Mouse (Mus musculus): Measurements from ENCODE around the gene Cse1l.

The Cse1l gene

DNA sequence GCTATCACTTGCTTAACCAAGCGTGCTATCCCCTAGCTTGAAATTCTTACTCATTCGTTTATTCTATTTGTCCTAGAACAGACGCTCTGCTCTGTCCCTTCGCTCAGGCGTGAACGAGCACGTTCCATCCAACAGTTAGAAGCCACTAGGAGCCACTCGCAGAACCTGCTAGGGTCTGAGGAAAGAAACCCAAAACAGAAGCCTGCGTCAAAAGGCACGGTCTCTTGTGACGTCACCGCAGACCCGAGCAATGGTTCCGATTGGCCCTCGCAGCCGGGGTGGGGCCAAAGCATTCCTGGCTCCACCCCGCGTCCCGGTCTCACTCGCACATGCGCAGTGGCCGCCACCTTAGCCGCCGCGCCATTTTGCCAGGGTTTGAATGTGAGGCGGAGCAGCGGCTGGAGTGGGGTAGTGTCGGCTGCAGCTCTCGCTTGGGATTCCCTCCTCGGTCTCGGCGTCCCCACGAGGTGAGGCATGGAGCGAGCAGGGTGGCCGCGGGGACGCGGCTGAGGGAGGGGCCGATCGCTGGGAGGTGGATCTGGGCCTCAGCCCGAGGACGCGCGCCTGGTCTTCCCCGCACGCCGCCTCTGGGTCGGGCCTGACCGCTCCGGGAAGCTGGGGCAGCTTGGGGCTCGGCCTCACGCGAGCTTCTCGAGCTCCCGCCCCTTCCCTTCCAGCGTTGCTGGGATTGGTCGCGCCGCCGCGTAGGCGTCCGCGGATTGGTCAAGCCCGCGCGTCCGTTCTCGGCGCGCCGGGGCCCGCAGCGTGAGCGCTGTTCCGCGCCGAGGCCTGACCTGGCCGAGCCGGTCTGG, at the start of gene Cse1l:
Cse1l (plus strand) TSS at position 330 of the 812 bp plus-strand sequence.
- DNase-seq (ENCODE audit: low read depth) = peak; percentile 95

DNA sequence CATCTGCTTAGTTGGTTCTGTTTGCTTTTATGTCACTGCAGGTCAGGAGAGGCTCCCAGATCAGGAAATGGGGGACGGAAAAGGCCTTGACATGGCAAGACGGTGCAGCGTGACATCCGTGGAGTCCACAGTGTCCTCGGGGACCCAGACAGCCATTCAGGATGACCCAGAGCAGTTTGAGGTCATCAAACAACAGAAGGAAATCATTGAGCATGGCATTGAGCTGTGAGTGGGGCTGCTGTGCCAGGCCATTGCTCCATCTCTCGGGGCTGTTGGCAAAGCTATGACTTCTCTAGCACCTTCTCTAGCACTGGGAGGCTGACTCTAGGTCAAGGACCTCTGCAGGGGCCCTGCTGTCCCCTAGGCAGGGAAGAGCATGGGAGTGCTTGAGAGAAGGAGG, 49.5 kb upstream of the Cse1l start:
- no peak for DNase-seq (ENCODE audit: low read depth)

DNA sequence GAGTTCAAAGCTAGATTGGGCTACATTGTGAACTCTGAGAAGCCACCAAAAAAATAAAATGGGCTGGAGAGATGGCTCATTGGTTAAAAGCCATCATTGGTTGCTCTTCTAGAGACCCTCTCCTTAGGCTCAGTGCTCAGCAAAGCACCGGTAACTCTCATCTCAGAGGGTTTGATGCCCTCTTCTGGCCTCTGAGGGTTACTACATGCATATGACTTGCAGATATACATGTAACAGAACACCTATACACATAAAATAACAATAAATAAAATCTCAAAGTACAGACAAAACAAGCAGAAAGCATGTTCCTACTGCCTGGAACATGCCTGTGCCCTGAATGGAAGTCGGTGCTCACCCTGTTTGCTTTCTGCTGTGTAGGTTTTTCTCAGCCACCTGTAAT, 48.7 kb upstream of the Cse1l start:
- peak; percentile 34 for DNase-seq (ENCODE audit: low read depth)

DNA sequence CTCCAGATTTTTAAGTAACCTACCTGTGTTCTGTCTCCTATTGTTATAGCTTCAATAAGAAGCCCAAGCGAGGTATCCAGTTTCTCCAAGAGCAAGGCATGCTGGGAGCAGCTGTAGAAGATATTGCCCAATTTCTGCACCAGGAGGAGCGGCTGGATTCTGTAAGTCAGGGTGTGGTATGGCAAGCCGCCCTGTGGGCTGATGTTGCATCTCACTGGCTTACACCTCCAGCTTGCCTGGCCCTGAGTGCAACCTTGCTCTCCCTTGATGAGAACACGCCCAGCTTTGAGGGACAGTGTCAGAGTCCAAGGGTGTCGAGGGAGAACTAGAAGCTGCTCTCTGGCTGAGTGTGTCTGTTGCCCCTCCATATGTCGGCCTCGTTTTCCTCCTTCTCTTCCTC, 46.6 kb upstream of the Cse1l start:
- no peak for DNase-seq (ENCODE audit: low read depth)

DNA sequence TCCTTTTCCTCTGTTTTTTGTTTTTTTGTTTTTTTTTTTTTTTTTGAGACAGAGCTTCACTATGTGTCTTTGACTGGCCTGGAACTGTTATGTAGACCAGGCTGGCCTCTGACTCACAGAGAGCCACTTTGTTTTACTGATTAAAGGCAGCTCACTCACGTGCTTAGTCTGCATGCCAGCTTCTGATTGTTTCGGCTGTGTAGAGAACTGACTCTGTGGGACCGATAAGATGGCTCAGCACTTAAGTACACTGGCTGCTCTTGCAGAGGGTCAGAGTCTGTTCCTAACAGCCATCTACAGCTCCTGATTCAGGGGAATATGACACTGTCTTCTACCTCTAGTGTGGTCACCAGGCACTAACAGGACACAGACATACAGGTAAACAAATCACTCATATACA, 43.3 kb upstream of the Cse1l start:
- no peak for DNase-seq (ENCODE audit: low read depth)

DNA sequence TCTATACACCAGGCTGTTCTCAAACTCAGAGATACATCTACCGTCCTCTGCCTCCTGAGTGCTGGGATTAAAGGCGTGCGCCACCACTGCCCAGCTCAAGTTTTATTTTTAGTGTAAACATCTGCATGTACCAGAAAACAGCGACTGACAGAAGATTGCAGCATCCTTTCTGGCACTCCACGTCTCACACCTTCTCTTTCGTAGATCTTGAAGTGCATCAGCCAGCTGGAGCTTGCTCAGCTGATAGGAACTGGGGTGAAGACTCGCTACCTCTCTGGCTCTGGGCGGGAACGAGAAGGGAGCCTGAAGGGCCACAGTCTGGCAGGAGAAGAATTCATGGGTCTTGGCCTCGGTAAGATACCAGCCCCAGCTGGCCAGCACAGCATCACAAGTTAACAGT, 40.4 kb upstream of the Cse1l start:
- DNase-seq (ENCODE audit: low read depth) = no peak

DNA sequence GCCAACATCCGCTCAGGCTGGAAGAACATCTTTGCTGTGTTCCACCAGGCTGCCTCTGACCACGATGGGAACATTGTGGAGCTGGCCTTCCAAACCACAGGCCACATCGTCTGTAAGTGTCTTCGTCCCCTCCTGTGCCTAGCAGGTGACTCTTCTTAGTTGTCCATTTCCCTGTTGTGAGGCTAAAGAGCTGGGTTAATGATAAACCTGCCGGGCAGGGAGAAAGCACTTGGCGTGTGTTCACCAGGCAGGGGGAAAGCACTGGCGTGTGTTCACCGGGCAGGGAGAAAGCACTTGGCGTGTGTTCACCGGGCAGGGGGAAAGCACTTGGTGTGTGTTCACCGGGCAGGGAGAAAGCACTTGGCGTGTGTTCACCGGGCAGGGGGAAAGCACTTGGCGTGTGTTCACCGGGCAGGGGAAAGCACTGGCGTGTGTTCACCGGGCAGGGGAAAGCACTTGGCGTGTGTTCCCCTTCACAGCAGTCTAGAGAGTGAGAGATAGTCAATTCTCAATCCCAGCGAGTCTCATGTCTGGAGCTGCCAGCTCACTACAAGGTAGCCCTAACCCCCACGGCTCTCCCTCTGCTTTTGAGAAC, 35.5 kb upstream of the Cse1l start:
- DNase-seq (ENCODE audit: low read depth) = no peak

DNA sequence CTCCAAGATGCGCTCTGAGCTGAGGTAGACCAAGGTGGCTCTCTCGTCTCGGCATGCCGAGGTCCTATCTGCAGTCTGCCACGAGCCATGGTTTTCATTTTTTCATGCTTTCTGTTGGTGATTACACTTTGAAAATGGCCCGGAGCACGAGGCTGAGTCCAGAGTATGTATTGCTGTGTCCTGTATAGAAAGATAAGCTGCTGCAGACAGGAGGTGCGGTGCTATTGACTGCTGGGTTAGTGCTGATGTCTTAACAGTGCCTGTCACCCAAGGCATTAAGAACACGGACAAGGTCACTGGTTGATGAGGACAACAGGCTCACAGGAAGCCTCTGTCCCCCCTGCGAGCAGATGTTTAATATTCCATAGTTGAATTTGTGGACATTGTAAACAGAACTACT, 34.9 kb upstream of the Cse1l start:
- DNase-seq (ENCODE audit: low read depth) = no peak

DNA sequence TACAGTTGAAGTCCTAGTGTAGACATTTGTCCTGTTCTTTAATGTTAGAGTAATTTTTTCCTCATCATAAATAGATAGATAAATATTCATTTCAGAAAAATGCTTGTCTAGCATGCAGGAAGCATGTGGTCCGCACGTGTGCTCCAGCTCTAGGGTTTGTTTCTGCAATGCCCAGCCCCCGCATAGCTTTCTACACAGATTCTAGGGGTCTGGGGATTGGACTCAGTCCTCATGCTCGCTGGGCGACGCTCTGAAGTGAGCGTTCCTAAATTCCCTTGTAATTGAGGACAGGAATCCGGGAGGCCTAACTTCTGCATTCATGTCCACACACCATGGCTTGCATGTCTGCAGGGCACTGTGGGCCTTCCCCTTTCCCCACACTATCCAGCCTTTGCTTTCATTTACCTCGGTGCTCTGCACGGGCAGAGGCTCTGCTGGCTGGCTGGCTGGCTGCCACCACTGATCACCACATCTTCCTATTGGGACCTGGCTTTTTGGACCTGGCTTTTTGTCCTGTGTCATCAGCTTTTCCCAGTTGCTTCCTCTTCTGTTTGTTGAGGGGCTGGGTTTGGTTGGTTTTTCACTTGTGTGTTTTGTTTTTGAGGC, 31.1 kb upstream of the Cse1l start:
- no peak for DNase-seq (ENCODE audit: low read depth)

DNA sequence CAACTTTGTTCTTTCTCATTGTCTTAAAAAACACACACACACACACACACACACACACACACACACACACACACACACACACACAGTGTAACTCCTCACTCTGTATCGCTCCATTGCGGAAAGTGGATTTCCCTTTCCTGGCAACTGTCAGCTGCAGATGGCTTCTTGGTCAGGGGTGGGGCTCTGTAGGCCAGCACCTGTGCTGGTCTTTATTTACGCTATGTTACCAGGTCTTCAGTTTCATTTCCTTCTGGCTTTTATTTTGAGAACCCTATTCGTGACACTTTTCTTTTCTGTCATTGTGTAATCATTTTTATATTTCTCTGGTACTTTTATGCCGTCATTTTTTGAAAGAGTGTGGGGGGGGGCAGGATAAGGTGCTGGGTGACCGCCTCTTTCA, 30.3 kb upstream of the Cse1l start:
- DNase-seq (ENCODE audit: low read depth) = no peak

DNA sequence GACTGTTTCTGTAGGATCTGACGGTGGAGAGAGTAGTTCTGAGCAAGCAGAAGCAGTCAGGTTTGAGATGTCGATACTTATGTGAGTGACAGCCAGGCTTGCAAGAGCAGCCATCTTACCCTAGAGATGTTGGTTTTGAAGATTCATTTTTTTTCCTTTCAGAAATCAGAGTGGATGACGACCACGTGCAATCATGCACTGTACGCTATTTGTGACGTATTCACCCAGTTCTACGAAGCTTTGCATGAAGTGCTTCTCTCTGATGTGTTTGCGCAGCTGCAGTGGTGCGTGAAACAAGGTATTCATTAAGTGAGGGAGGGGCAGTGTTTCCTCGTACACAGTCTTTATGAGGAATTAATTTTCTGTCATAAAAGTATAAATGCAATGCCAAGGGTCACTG, 29.5 kb upstream of the Cse1l start:
- no peak for DNase-seq (ENCODE audit: low read depth)

DNA sequence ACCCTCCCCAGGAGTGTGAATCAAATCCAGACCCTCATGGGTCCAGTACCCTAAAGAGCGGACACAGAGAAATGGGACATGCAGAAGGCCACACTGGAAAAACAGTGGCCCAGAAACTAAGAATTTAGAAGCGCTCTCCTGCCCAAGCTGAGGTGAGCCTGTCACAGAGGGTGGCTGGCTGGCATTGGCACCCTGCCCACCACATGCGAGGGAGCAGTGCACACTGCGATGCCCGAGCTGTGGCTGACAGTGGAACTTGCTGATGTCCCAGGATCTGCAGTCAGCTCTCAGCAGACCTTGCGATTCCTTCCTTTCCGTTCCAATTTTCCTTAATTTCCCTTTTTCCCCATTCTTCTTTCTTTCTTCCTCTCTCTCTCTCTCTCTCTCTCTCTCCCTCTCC, 20.8 kb upstream of the Cse1l start:
- no peak for DNase-seq (ENCODE audit: low read depth)

DNA sequence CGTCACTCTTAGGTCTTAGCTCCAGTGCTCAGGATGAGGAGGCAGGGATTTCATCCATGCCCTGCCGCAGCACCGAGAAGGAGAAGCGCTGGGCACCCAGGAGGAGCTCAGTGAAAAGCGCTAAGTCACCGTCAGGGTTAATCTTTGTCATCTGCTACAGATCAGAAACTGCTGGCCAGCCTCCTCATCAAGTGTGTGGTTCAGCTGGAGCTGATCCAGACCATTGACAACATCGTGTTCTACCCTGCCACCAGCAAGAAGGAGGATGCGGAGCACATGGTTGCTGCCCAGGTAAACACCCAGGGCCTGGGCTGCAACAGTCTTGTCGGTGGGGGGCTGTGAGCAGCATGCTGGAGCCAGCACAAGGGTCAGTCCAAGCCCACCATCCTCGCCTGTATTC, 20.2 kb upstream of the Cse1l start:
- no peak for DNase-seq (ENCODE audit: low read depth)

DNA sequence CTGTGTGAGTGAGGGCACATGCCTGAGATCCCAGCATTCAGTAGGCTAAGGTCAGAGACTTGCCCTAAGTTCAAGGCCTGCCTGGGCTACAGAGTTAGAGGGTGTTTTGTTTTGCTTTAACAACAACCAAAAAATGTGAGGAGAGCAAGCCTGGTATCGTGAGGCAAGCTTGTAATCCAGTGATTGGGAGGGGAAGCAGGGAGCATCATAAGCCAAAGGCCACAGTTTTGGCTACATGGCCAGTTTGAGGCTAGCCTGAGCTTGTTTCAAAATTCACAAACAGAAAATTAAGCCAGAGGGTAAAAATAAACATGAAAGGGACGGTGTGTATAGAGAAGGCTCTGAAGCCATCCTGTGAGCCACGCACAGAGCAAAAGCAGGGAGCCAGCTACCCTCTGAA, 19.6 kb upstream of the Cse1l start:
- no peak for DNase-seq (ENCODE audit: low read depth)

DNA sequence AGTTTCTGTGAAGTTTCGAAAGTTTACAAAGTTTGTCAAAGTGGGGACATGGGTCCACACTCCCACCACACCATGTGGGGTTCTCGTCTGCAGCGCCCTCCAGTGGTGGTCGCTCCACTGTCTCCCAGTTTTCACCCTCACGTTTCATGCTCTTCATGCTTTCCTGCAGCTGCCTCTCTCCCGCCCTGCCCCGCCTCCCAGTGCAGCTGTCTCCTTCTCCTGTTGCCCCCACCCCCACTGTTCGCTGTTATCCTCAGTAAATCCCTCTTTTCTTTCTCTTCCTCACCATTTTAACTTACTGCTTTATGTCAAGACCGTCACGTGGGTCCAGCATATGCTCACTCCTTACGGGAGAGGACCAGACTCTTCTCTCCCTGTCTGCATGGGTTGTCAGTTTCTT, 18.0 kb upstream of the Cse1l start:
- DNase-seq (ENCODE audit: low read depth) = no peak

DNA sequence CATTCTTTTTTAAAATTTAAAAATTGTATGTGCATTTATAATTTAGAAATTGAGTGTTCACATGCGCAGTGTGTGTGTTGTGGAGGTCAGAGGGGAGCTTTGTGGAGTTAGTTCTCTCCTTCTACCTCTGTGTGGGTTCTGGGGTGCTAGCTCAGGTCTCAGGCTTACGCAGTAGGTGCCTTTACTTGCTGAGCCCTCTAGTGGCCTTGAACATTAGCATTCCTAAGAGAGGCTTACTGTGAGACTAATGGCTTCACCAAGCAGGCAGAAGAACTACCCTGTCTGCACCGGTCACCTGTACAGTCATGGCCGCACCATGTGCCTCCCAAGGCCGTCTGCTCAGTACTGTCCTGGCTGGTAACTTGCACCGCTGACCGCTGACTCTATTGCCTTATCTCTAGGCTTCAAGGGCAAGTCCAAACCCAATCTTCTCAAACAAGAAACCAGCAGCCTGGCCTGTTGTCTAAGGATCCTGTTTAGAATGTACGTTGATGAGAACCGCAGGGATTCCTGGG, 14.4 kb upstream of the Cse1l start:
- DNase-seq (ENCODE audit: low read depth) = no peak

DNA sequence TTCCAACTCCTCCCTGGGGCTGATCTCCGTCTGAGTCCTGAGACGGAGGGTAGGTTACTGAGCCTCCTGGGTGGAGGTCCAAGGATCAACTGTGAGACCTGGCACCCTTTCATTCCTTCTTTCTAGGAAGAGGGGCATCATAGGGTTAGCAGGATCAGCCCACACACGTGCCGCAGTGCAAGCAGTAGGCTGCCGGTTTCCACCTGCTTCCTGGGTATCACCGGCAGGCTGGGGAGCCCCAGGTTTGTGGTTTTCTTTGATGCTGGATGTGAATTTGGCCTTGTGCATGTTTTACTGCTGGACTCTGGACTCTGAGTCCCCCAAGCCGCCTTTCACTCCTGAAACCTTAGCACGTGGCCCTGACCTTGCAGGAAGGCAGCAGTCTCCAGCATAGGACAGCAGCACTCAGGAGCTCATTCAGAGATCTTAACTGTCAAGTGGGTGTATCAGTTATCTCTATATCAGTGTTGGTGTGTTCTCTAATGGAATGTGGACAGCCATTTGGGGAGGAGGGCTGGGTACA, 13.6 kb upstream of the Cse1l start:
- no peak for DNase-seq (ENCODE audit: low read depth)

DNA sequence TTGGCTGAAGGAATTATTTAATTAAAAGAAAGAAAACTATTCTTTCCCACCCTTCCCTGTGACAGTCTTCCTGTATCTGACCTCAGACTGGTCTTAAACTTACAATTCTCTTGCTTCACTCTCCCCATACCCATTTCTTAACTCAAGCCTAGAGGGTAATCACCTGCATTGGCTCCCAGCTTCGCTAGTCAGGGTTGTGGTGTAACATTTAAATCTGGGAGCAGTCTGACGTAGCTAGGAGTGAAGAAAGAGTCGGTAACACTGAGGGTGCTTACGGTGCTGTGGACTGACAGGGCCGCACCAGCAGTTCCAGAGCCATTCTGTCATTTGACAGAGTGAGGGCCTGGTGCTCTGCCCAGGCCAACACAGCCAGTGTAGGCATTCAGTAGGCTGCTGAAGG, 12.8 kb upstream of the Cse1l start:
- no peak for DNase-seq (ENCODE audit: low read depth)

DNA sequence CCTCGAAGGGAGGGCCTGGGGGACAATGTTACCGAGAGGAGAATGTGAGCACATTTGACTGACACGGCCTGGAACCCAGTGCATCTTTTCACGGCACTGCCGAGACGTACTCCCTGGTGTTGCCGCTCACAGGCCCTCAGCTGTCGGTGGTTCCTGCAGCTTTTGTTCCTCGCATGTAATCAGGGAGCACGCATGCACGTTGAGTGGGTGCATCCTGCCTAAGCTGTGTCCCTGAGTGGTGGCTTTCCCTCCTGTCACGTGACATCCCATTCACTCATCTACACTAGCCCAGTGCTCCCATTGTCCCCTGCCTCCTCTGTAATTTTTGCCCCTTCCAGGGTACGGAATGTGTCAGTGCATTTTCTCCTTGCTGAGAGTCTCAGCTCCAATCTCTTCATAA, 9.5 kb upstream of the Cse1l start:
- DNase-seq (ENCODE audit: low read depth) = no peak

DNA sequence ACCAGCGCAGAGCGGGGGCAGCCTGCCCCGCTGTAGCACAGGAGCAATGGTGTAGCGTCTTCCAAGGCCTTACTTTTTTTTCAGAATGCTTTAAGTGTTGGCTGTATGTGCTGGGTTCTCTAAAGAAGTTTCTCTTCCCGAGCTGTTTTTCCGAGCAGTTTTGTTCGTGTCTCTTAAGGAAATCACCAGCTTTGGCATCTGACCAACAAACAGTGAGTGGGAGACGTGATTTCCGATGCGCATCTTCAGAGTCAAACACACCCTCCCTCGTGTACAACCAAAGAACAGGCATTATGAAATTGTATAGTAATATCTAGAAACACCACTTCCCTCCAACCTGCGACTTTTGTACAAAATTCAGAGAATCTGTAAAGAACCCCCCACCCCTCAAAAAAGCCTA, 8.9 kb upstream of the Cse1l start:
- no peak for DNase-seq (ENCODE audit: low read depth)

DNA sequence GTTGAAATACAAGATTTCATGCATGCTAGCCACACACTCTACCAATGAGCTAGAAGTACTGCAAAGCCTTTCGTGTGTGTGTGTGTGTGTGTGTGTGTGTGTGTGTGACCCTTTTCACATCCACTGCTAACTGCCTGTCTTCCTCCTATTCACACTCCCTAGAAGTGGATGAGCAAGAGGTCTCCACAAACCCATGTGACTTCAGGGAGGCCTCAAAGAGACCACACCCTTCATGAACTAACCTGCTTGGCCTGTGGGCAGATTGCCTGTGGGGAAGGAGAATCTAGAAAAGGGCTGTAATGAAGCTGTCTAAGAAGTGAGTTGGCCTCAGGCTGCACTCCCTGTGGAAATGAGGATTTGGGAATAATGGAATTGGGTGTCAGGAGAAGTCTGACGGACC, 6.7 kb upstream of the Cse1l start:
- DNase-seq (ENCODE audit: low read depth) = no peak

DNA sequence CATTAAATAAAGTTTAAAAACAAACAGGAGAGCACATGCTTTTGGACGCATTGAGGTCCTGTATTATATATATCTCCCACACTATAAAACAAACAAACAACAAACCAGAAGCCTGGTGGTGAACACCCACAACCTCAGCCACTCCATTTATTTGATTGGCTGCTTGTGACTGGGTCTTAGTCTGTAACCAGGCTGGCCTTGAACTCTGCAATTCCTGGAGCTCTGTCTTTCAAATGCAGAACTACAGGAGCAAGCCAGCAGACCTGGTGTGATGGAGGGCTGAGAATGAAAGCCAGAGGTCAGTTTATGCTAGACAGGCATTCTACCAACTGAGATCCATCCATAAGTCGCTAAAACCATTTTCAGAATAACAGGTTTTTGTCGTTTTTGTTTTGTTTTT, 6.1 kb upstream of the Cse1l start:
- DNase-seq (ENCODE audit: low read depth) = no peak

DNA sequence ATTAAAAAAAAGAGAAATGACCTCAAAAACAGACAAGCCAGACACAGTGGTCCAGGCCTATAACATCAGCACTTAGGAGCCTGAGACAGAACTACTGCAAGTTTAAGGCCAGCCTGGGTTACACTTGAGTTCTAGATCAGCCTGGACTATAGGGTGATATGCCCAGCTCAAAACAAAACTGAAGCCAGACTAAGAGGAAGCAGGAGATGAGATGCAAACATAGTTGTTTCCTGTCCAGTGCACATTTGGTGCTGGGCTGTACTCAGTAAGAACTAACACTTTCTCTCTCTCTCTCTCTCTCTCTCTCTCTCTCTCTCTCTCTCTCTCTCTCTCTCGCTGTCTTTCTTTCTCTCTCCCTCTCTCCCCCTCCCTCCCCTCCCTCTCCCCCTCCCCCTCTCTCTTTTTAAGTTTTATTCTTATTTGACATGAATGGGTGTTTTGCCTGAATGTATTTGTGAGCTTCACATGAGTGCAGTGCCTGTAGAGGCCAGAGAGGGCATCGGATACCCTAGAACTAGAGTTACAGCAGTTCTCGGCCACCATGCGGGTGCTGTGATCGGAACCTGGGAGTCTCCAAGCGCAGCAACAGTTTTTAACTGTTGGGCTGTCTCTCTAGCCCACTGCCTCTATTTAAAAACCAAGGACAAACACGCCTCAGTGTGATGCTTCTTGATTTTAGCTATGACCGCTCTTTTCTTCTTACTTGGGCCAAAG, 4.9 kb upstream of the Cse1l start:
- no peak for DNase-seq (ENCODE audit: low read depth)
